ENCODE assay signal across 8 mouse cellular contexts in genomic region chr19:37174116-37174715, GRCm38 (mm10). TPM values are rescaled to one million over a fixed set of nuclear protein-coding genes. Genes with fewer than 3 reads are reported as not detected.
DNase-seq lines count a peak whose midpoint lies in the region; ATAC-seq and TF ChIP-seq lines count a peak whose summit lies in the region.

No protein-coding gene starts in this region.

- under 1% methylated on average over 66 of the region's 70 CpGs for WGBS in forebrain, embryonic 14.5 days
- under 1% methylated on average over 57 of the region's 70 CpGs for WGBS in hindbrain, embryonic 11.5 days

- H3K9ac ChIP-seq in forebrain, embryonic 14.5 days (ENCODE audit: low read length), result peak overlapping the region; percentile 79
- peak overlapping the region; percentile 62 for H3K9ac ChIP-seq in hindbrain, embryonic 11.5 days (ENCODE audit: low read depth, low read length)

- TF ChIP-seq CTCF in left cerebral cortex, adult 2 months (IDR thresholded peaks at IDR 0.05), result no peak

- peak; percentile 28 for ATAC-seq in cerebellum, adult (ENCODE audit: insufficient number of reproducible peaks, low FRiP score, low TSS enrichment)
- ATAC-seq in forebrain, embryonic 14.5 days, result peak; percentile 68
- ATAC-seq in hindbrain, embryonic 11.5 days (ENCODE audit: low FRiP score), result peak; percentile 79

- H3K36me3 ChIP-seq in forebrain, embryonic 14.5 days (ENCODE audit: control insufficient read depth, insufficient read depth, low read length), result no peaks in the 10 kb centered on the region
- no peaks in the 10 kb centered on the region for H3K36me3 ChIP-seq in hindbrain, embryonic 11.5 days (ENCODE audit: control insufficient read depth, insufficient read depth, low read length)

- peak overlapping the region; percentile 100 for H3K4me2 ChIP-seq in forebrain, embryonic 14.5 days (ENCODE audit: low read length)
- peak overlapping the region; percentile 99 for H3K4me2 ChIP-seq in hindbrain, embryonic 11.5 days (replicated peaks; ENCODE audit: low read depth, low read length)

- peaks cover 12% of the 10 kb centered on the region; the same call in 1 of the 2 replicates for H3K4me1 ChIP-seq in forebrain, embryonic 14.5 days (ENCODE audit: control insufficient read depth, insufficient read depth, low read length)
- no peaks in the 10 kb centered on the region for H3K4me1 ChIP-seq in hindbrain, embryonic 11.5 days (replicated peaks; ENCODE audit: control insufficient read depth, insufficient read depth, low read length)

- peaks cover 7% of the 10 kb centered on the region for H3K27me3 ChIP-seq in forebrain, embryonic 14.5 days (replicated peaks; ENCODE audit: control insufficient read depth, insufficient read depth, low read length)
- H3K27me3 ChIP-seq in hindbrain, embryonic 11.5 days (ENCODE audit: control insufficient read depth, insufficient read depth, low read length), result no peaks in the 10 kb centered on the region

- H3K27ac ChIP-seq in forebrain, embryonic 14.5 days (ENCODE audit: low read depth, low read length), result peak overlapping the region; percentile 92
- peak overlapping the region; percentile 66 for H3K27ac ChIP-seq in hindbrain, embryonic 11.5 days (ENCODE audit: low read depth, low read length)
- H3K27ac ChIP-seq in left cerebral cortex, adult 2 months, result peak overlapping the region; percentile 94

- DNase-seq in NIH3T3 (ENCODE audit: low read depth), result peak; percentile 60
- DNase-seq in forebrain, embryonic 14.5 days (ENCODE audit: low spot score), result peak; percentile 63
- DNase-seq in hindbrain, embryonic 11.5 days (ENCODE audit: low spot score), result peak; percentile 72
- peak; percentile 35 to 54 for DNase-seq in left cerebral cortex, adult 2 months (ENCODE audit: extremely low spot score in 1 of 2, low spot score in 2 of 2)
- DNase-seq in lung, postnatal 4 days, result peak; percentile 32 to 44
- DNase-seq in retina, postnatal 1 day, result peak; percentile 66
- DNase-seq in c-Kit-positive CD71-positive TER-119-positive erythroid progenitor cells, embryonic 14.5 days (ENCODE audit: low spot score), result no peak

- intact Hi-C loops in left cerebral cortex, adult 2 months (cut with DNase I), result loop anchor here (5.0 kb wide), 1 partner anchor 117 kb away; no protein-coding TSS in a partner anchor

- H3K4me3 ChIP-seq in forebrain, embryonic 14.5 days (ENCODE audit: low read depth, low read length), result peak overlapping the region; percentile 69
- peak overlapping the region; percentile 67 for H3K4me3 ChIP-seq in hindbrain, embryonic 11.5 days (ENCODE audit: low read depth, low read length)
- H3K4me3 ChIP-seq in left cerebral cortex, adult 2 months, result peak overlapping the region; percentile 83

- H3K9me3 ChIP-seq in forebrain, embryonic 14.5 days (replicated peaks; ENCODE audit: control insufficient read depth, low read length), result no peaks in the 10 kb centered on the region
- no peaks in the 10 kb centered on the region for H3K9me3 ChIP-seq in hindbrain, embryonic 11.5 days (ENCODE audit: control insufficient read depth, low read length)

RNA-seq across cellular contexts. Expression of gene March5, which starts 33.1 kb away (rescaled TPM):
- 127 and 143 TPM in 2 replicates for polyA plus RNA-seq in forebrain, embryonic 14.5 days (2014; fragmentation: Nextera tagmentation; extraction: Ambion mirVana)
- 152 and 157 TPM in 2 replicates for polyA plus RNA-seq in hindbrain, embryonic 11.5 days (2014; fragmentation: Nextera tagmentation; extraction: Ambion mirVana)
- total RNA-seq in left cerebral cortex, adult 2 months (2021), result 10 to 100 TPM; 82.6 to 96.0 TPM

RNA-seq across cellular contexts. Expression of gene Cpeb3, which starts 34.2 kb away (rescaled TPM):
- 3.1 and 4.1 TPM in 2 replicates for polyA plus RNA-seq in forebrain, embryonic 14.5 days (2014; fragmentation: Nextera tagmentation; extraction: Ambion mirVana)
- 2.4 and 4.9 TPM in 2 replicates for polyA plus RNA-seq in hindbrain, embryonic 11.5 days (2014; fragmentation: Nextera tagmentation; extraction: Ambion mirVana)
- 10 to 100 TPM; 87.0 to 96.0 TPM for total RNA-seq in left cerebral cortex, adult 2 months (2021)

Comparison
In these comparisons a context has a peak if more than half of its experiments do, and no peak if none do; other contexts are left out.
1. ATAC-seq: peak in every context shown above with its lines; median percentile 79 in hindbrain, embryonic 11.5 days; 68 in forebrain, embryonic 14.5 days; 28 in cerebellum, adult.